Mouse (Mus musculus) ES-E14 (cell line): ENCODE results near the gene Kif22. TPM values are rescaled to one million over a fixed set of nuclear protein-coding genes. Genes with fewer than 3 reads are reported as not detected.

Experiments used
- DNase-seq: peaks from one replicate; pipeline ENCODE4 v3.0.0-alpha.2; 2013; ENCODE audit warnings: low read depth, low spot score
- H3K27ac ChIP-seq: 2 replicates; pipeline ENCODE4 v1.5.1; 2012; ENCODE audit warnings: low read depth, mild to moderate bottlenecking, low read length, moderate library complexity, mixed read lengths; ENCODE audit not compliant: poor library complexity, insufficient read depth, severe bottlenecking
- H3K36me3 ChIP-seq: 2 replicates; pipeline ENCODE4 v1.6.1; 2012; ENCODE audit warnings: mild to moderate bottlenecking, low read length, moderate library complexity, mixed read lengths; ENCODE audit not compliant: control insufficient read depth, poor library complexity, insufficient read depth, severe bottlenecking
- H3K4me1 ChIP-seq, 2 experiments: fragments of 150-350 bp in 1 of 2; sonication (generic) in 1 of 2; 2 replicates each; pipeline ENCODE4 v1.6.1; 2012; ENCODE audit warnings: low read length in 2 of 2, mild to moderate bottlenecking in 1 of 2, mixed read lengths in 1 of 2; ENCODE audit not compliant: control insufficient read depth in 2 of 2, insufficient read depth in 2 of 2, poor library complexity in 1 of 2
- H3K4me3 ChIP-seq, 2 experiments: fragments of 150-350 bp in 1 of 2; sonication (generic) in 1 of 2; 2 replicates each; pipeline ENCODE4 v1.5.1; 2012; ENCODE audit warnings: low read length in 2 of 2, low read depth in 1 of 2, mild to moderate bottlenecking in 1 of 2, mixed read lengths in 1 of 2; ENCODE audit not compliant: insufficient read depth in 1 of 2, poor library complexity in 1 of 2, severe bottlenecking in 1 of 2
- H3K9ac ChIP-seq: 2 replicates; pipeline ENCODE4 v1.6.1; 2012; ENCODE audit warnings: low read depth, mild to moderate bottlenecking, low read length, mixed read lengths; ENCODE audit not compliant: poor library complexity, insufficient read depth, severe bottlenecking
- H3K9me3 ChIP-seq: fragments of 150-350 bp; sonication (generic); 2 replicates; pipeline ENCODE4 v1.6.1; 2012; ENCODE audit warnings: low read depth, mild to moderate bottlenecking, low read length; ENCODE audit not compliant: control insufficient read depth, insufficient read depth
- CHD2 ChIP-seq: IDR thresholded peaks from 2 replicates; pipeline ENCODE4 v1.6.1; 2014; ENCODE audit warnings: mild to moderate bottlenecking, low read depth, low read length, inconsistent platforms
- HCFC1 ChIP-seq: IDR thresholded peaks from 2 replicates; pipeline ENCODE4 v1.6.1; 2012; ENCODE audit warnings: low read length, inconsistent platforms, borderline replicate concordance; ENCODE audit not compliant: insufficient read depth
- MAFK ChIP-seq: IDR thresholded peaks from 2 replicates; pipeline ENCODE4 v1.6.1; 2014; ENCODE audit warnings: mild to moderate bottlenecking, low read depth, low read length, inconsistent platforms; ENCODE audit not compliant: insufficient read depth
- ZC3H11A ChIP-seq: IDR thresholded peaks from 2 replicates; pipeline ENCODE4 v1.6.1; 2012; ENCODE audit warnings: low read depth, mild to moderate bottlenecking, inconsistent platforms, low read length, borderline replicate concordance
- ZNF384 ChIP-seq: IDR thresholded peaks from 2 replicates; pipeline ENCODE4 v1.6.1; 2012; ENCODE audit warnings: low read depth, low read length, inconsistent platforms
- in situ Hi-C, 2 experiments: fragments of 600-800 bp; cut with MboI; formaldehyde crosslinking; loops; one replicate each; pipeline ENCODE4 v1.15.1; 2025; ENCODE audit warnings: low sequenced_read_pairs in 2 of 2, inconsistent platforms in 1 of 2; ENCODE audit not compliant: unreplicated experiment in 2 of 2
- total RNA-seq: library from RNA; depleted of rRNA; stranded (reverse); fragments of 300-350 nt; gene quantifications from 2 replicates; pipeline ENCODE4 v1.2.3, GENCODE M21; 2012

Gene Kif22
- total RNA-seq, 1 experiment, result 97.4 TPM

DNA sequence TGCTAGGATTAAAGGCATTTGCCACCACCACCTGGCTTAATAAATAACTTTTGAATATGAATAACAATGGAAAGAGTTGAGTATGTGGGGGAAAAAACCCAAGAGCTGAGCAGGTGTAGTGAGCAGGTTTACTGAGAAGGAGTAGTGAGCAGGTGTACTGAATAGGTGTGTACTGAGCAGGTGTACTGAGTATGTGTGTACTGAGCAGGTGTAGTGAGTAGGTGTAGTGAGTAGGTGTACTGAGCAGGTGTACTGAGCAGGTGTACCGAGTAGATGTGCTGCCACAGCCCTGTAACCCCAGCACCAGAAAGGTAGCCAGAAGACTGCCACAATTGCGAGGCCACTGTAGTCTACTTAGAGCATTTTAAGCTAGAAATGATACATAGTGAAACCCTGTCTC, 42.5 kb upstream of the Kif22 start:
- peaks cover 6 to 8% of the 10 kb centered on the region in 2 experiments; a peak in 2 of 4 replicates for H3K4me1 ChIP-seq
- no peak for TF ChIP-seq ZC3H11A
- TF ChIP-seq ZNF384, result no peak
- TF ChIP-seq CHD2, result no peak
- no peak for TF ChIP-seq HCFC1
- no peak for TF ChIP-seq MAFK
- in situ Hi-C loops, result no loop called here
- no peaks in the 10 kb centered on the region for H3K9me3 ChIP-seq
- no peaks in the 10 kb centered on the region for H3K36me3 ChIP-seq
- H3K4me3 ChIP-seq, result no peak overlapping the region
- no peak for DNase-seq
- no peak overlapping the region for H3K9ac ChIP-seq
- no peak overlapping the region for H3K27ac ChIP-seq

- H3K4me3 ChIP-seq, result no peak overlapping the region
- peaks cover 6% of the 10 kb centered on the region in 2 experiments; a peak in 2 of 4 replicates for H3K4me1 ChIP-seq
- no peaks in the 10 kb centered on the region for H3K36me3 ChIP-seq
- DNase-seq, result no peak
- no peak overlapping the region for H3K9ac ChIP-seq
- no peak overlapping the region for H3K27ac ChIP-seq
- no peaks in the 10 kb centered on the region for H3K9me3 ChIP-seq
- in situ Hi-C loops, result no loop called here
- no peak for TF ChIP-seq ZNF384
- no peak for TF ChIP-seq HCFC1
- no peak for TF ChIP-seq ZC3H11A
- TF ChIP-seq CHD2, result no peak
- no peak for TF ChIP-seq MAFK
These were observed 41.4 kb upstream of the Kif22 start for GRCm38 (mm10) chr7:127083689-127084088.

DNA sequence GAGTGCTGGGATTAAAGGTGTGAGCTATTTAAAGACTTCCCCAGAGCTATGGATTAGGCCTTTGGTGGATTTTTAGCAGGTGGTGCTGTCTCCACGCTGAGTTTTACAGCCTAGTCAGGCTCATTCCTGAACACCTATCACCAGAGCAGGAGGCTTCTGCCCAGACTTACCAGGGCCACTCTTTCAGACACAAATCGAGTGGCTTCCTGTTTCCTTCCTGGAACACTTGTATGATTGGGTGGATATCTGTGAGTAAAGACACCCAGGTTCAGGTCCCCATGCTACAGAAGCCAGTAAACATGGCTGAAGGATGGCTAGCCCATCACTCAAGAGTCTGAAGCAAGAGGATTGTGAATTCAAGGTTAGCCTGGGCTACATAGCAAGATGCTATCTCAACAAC, 40.7 kb upstream of the Kif22 start:
- Histone ChIP-seq H3K9ac (no peak overlapping the region), H3K4me1 (peaks cover 3 to 6% of the 10 kb centered on the region in 2 experiments; a peak in 1 of 4 replicates), H3K36me3 (no peaks in the 10 kb centered on the region), H3K9me3 (no peaks in the 10 kb centered on the region), H3K4me3 (no peak overlapping the region), H3K27ac (no peak overlapping the region)
- in situ Hi-C loops, result no loop called here
- DNase-seq, result no peak
- TF ChIP-seq HCFC1, result no peak
- no peak for TF ChIP-seq ZC3H11A
- TF ChIP-seq CHD2, result no peak
- no peak for TF ChIP-seq ZNF384
- TF ChIP-seq MAFK, result no peak

GRCm38 (mm10) chr7:127082271-127082670, 40.0 kb upstream of the Kif22 start:
- Histone ChIP-seq H3K9me3 (no peaks in the 10 kb centered on the region), H3K4me3 (no peak overlapping the region), H3K4me1 (peaks cover 3 to 6% of the 10 kb centered on the region in 2 experiments; a peak in 1 of 4 replicates), H3K27ac (no peak overlapping the region), H3K36me3 (no peaks in the 10 kb centered on the region), H3K9ac (no peak overlapping the region)
- no peak for TF ChIP-seq HCFC1
- TF ChIP-seq ZC3H11A, result no peak
- TF ChIP-seq MAFK, result no peak
- TF ChIP-seq CHD2, result no peak
- TF ChIP-seq ZNF384, result no peak
- in situ Hi-C loops, result no loop called here
- DNase-seq, result no peak

- Histone ChIP-seq H3K4me1 (peaks cover 3 to 6% of the 10 kb centered on the region in 2 experiments; a peak in 1 of 4 replicates), H3K9me3 (no peaks in the 10 kb centered on the region), H3K27ac (peak overlapping the region; percentile 28; the same call in 1 of the 2 replicates), H3K4me3 (no peak overlapping the region), H3K9ac (no peak overlapping the region), H3K36me3 (no peaks in the 10 kb centered on the region)
- TF ChIP-seq HCFC1, result no peak
- no peak for TF ChIP-seq ZC3H11A
- TF ChIP-seq MAFK, result no peak
- TF ChIP-seq ZNF384, result no peak
- no peak for TF ChIP-seq CHD2
- no peak for DNase-seq
- in situ Hi-C loops, result no loop called here
These were observed 37.8 kb upstream of the Kif22 start for GRCm38 (mm10) chr7:127080045-127080444.
